Mouse (Mus musculus) WW6 (cell line): ENCODE measurements around the gene Slf2.

ENCODE experiments used
- DNase-seq: peaks from one replicate; pipeline ENCODE4 v3.0.0-alpha.2; 2013; ENCODE audit warnings: low read depth, low spot score

The Slf2 gene

DNA sequence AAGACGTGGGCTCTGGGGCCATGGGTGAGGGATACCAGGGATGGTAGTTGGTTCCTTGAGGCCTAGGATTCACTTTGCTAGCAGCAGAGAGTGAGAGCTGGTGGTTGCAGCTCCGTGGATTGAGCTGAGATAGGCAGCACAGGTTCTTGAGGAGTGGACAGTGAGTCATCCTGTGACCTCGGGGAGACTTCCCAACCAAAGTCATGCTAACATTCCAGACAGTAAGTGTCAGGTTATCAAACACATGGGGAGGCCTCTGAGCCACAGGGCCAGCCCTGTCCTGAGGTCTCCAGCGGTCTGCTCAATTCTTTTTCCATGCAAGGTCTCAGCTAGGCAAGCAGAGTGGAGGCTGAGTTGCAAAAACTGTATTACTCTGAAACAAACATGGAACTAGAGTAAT lies 79.7 kb downstream of the Slf2 start:
- no peak for DNase-seq

GRCm38 (mm10) chr19:45012219-45012618 lies 81.3 kb downstream of the Slf2 start:
- DNase-seq, result no peak

- no peak for DNase-seq
Observed at GRCm38 (mm10) chr19:45012636-45013035, 81.7 kb downstream of the Slf2 start.

DNA sequence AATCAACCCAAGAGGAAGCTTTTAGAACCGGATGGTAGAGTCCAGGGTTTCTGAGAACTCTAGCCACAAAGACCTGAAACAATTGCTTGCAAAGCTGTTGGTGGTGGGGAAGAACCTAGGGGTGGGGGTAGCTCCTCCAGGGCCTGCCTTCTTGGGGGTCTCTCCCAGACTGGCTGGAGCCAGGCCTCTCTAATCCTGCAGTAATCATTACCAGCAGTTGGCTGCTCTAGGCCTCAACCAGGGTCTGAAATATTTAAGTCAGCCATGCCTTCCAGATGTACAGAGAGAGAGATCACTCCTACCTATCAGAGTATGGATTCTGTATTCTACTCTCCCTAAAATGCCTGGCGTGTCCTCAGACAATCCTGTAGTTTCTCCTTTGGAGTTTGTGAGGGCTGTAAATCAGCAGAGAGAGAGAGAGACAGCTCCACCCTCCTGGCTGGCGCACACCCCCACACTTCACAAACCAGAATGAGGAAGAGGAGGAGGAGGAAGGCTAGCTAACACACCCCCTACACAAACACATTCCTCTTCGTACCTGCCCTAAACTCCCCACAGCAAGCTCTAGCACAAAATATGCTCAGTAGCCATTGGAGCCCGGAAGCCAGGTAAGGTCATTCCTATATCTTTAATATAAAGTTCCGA lies 82.8 kb downstream of the Slf2 start:
- DNase-seq, result no peak

- no peak for DNase-seq
Observed at GRCm38 (mm10) chr19:45014335-45014971, 83.5 kb downstream of the Slf2 start, which contains the start of gene Lzts2. Gene Lzts2 (plus strand): TSS chr19:45014414.

DNA sequence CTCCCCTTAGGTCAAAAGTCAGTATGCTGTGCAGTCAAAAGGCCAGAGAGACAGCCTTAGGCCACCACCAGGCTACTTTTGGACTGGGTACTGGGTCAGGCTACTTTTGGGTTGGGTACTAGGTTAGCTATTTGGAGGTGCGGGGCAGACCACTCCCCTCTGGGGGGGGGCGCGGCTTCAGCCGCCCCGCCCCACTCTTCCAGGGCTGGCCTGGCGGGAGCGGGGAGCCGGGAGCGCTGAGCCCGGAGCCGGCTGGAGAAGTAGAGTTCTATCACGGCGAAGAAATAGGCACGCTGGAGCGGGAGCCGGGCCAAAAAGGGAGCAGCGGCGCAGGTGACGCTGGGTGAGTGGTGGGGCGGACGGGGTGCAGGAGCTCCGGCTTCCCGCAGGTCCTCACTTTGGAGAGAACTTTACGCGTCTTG lies 84.0 kb downstream of the Slf2 start:
- no peak for DNase-seq

GRCm38 (mm10) chr19:45015518-45016281 lies 84.7 kb downstream of the Slf2 start:
- no peak for DNase-seq

DNA sequence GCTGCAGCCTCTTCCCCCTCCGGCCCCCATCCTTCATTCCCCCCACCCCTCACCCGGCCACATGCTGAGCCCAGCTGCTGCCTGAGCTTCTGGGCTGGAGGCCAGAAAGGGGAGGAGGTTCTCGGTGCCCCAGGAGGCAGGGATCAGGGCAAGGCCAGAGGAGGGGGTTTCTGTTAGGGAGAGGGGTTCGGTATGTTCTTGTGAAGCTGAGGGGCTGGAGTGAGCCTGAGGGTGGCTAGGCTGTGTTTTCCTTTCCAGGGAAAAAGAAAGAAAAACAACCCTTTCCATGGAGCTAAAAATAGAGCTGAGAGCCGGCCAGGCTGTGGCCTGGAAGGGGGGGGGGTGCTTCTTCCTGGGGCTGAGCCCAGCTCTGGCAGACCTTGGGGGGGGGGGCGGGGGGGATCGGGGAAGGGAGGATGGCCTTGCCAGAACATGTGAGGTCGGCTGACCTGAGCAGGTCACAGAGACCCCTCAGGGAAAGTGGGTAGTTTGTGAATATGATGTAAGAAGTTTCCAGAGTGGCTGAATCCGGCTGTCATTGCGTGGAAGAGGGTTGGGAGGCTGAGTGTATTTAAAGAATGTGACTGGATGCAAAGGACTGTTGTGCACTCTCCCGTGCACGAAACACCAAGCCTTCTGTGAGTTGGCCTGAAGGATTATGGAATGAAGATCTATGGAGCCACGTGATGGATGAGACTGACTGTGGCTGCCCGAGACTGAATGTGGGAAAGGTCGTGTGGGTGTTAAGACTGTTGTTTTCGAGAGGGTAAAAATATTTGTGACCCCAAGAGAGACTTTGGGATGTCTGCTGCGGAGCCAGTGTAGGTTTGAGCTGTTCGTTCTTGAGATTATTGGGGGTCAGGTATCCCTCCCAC lies 85.6 kb downstream of the Slf2 start:
- DNase-seq, result no peak

DNA sequence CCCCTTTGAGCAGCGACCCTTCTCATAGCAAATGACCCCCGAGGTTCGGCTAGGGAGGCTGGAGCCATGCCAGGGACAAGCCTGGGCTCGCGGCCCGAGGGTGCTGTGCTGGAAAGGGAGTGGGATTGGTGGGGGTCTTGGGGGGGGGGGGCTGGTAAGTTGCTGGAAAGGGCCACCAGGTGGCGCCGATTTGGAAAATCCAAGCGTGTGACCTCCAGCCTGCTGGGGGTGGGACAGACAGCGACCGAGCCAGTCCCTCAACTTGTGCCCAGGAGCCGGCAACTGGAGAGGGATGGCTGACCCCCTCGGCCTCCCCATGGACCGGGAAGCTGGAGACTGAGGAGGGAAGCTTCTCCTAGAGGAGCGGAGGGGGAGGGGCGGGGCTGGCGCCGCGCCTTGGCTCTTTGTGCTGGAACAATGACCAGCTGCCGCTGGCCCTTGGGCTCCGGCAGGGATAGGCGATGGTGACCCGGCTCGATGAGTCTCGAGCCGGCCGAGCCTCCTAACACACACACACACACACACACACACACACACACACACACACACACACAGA lies 86.3 kb downstream of the Slf2 start:
- DNase-seq, result no peak

- no peak for DNase-seq
Observed at GRCm38 (mm10) chr19:45017909-45018308, 87.0 kb downstream of the Slf2 start.

DNA sequence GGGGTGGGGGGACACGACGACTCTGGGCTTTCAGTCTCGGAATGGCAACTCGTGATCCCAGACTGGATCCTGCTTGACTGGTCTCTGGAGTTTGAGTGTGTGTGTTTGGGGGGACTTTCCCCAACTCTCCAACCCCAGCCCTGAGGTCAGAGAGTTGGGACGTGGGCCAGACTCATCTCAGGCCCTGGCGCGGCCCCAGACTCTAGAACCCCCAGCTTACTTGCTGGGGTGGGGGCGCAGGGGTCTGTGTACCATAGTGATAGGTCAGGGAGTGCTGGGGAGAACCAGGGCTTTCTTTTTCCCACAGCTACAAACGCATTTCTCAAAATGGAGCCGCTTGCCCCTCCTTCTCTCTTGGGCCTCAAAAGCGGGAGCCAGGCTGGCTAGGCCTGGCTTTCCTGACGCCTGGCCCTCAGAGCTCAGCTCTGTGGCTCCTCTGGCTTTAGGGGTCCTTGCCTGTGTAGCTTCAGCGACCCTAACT lies 87.4 kb downstream of the Slf2 start:
- DNase-seq, result no peak

DNA sequence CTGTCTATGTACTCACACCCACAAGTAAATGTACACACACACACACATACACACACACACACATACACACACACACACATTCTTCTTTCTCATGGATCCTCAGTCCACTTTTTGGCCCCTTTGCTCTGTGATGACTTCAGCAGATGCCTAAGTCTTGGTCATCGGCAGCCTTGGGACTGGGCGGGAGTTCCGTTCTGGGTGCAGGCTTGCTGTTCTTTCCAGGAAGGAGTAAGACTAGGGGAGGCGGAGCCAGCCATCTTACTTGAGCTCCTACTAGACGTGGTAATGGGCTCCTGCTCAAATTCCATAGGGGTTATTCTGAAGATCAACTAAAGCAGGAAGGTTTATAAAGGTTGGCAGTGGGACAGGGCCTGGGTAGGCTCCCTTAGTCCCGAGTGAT lies 89.4 kb downstream of the Slf2 start:
- no peak for DNase-seq

DNA sequence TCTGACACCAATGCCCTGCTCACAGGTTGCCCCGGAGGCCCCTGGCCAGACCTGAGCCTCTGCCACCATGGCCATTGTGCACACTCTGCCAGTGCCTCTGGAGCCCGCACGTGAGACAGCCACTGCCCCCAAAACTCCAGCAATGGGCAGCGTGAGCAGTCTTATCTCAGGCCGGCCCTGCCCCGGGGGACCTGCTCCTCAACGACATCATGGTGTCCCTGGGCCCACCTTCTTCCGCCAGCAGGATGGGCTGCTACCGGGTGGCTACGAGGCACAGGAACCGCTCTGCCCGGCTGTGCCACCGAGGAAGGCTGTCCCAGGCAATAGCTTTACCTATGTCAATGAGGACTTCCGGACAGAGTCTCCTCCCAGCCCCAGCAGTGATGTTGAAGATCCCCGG lies 90.4 kb downstream of the Slf2 start:
- DNase-seq, result no peak

- DNase-seq, result no peak
Observed at GRCm38 (mm10) chr19:45023993-45024392, 93.0 kb downstream of the Slf2 start.

- DNase-seq, result no peak
Observed at GRCm38 (mm10) chr19:45024775-45025174, 93.8 kb downstream of the Slf2 start.

DNA sequence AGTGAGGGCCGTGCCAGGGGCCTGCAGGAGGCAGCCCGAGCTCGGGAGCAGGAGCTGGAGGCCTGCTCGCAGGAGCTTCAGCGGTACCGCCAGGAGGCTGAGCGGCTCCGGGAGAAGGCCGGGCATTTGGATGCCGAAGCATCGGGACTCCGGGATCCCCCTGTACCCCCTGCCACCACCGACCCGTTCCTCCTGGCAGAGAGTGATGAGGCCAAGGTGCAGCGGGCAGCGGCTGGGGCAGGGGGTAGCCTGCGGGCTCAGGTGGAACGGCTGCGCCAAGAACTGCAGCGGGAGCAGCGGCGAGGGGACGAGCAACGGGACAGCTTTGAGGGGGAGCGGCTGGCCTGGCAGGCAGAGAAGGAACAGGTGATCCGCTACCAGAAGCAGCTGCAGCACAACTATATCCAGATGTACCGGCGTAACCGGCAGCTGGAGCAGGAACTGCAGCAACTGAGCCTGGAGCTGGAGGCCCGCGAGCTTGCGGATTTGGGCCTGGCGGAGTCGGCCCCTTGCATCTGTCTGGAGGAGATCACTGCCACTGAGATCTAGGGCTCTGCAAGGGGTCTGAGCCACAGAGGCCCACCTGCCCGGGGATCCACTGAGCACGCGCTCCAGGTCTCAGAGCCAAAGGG lies 95.1 kb downstream of the Slf2 start:
- DNase-seq, result no peak

DNA sequence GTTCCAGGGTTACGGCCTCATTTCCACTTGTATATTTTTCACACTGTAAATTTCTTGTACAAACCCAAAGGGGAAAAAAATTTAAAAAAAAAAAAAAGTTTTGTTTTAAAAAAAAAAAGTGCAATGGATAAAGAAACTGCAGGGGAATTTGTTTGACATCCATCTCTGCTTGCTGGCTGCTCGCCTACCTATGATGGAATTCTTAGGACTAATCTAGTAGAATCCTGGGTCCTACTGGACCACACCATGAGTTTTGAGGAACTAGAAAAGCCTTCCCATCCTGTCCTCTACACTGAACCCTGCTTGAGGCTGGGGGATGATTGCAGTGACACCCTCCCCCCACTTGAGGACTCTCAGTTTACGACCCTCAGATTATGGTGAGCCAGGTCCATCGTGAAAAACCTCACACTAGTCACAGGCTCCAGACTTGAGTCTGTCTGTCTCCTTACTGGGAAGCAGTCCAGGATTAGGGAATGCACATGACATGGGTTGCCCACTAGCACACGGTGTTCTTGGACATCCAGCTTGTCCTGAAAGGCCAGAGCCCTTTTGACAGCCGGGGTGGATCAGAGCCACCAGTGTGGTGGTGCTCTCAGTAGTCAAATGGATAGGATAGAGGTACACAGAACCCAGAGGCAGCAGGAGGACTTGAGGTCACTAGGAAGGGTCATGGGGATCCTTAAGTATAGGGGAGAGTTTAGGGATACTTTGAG lies 96.2 kb downstream of the Slf2 start:
- no peak for DNase-seq

GRCm38 (mm10) chr19:45027848-45028247 lies 96.9 kb downstream of the Slf2 start:
- no peak for DNase-seq

GRCm38 (mm10) chr19:45028746-45029145 lies 97.8 kb downstream of the Slf2 start:
- DNase-seq, result no peak

GRCm38 (mm10) chr19:45029571-45029970 lies 98.6 kb downstream of the Slf2 start:
- DNase-seq, result no peak
